Mouse (Mus musculus): ENCODE data around the gene Chst12.

DNA sequence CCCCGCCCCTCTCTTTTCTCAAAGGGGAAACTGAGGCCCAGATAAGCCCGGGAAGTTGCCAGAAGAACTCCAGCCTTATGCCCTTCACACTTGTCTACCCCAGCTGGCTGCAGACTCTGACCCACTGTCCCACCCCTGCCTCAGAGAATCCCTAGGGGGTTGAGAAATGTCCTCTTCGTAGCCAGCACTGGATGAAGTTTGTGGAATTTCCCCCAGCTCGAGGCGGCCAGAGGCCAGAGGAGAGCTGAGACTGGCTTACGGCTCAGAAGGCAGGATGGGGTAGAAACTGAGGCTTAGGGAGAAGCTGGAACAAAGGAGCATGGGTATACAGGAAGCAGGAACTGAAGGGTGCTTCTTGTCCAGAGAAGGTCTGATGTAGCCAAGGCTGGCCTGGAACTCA is 67.3 kb downstream of the Chst12 start:
- TF ChIP-seq CTCF (IDR thresholded peaks at IDR 0.05; ENCODE audit: low read depth, low read length) (no peak), POLR2A (IDR thresholded peaks at IDR 0.05; ENCODE audit: extremely low read depth, insufficient read depth, low read length) (no peak)

Measured in liver, adult 2 months (tissue).